Mouse (Mus musculus): Measurements from ENCODE around the gene Ptbp3.
A peak's percentile ranks its signal among the peaks of the same experiment; 100 is the strongest.

Ptbp3 gene

GRCm38 (mm10) chr4:59491097-59491496 lies 58.1 kb downstream of the Ptbp3 start:
- DNase-seq (ENCODE audit: low read depth), result no peak

DNA sequence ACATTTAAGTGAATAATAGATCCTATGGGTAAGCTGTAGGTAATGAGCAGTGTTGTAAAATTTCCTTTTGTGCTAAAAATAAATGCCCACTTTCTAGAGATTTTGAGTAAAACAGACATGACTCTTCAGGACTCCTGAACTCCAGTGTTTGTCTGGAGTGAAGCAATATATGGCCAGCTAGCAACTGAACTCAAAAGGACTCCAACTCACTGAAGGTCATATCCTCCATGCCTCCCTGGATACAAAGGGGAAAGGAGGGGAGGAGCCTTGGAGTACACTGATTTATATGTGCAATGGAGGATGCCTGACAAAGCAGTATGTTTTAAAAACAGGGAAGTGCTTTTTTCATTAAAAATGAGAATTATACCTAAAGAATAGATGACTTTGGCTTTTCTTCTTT lies 77.9 kb downstream of the Ptbp3 start:
- no peak for DNase-seq (ENCODE audit: low read depth)

GRCm38 (mm10) chr4:59465449-59465848 lies 83.7 kb downstream of the Ptbp3 start:
- DNase-seq (ENCODE audit: low read depth), result no peak

DNA sequence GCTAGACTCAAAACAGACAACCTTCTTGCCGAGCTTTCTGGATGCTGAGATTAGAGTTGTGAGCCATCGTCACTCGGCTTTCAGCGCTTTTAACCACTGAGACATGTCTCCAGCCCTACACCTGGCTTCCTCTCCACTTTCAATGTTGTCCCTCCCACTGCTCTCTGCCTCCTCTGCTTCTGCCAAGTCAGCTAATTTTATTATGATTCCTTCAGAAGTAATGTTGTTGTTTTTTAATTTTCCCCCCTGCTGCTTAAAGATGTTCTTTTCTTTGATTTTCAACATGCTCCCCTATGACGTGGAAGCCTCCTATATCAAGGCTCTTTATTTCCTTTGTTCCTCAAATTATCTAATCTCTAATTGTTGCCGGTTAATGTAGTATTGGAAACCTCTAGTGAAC lies 84.5 kb downstream of the Ptbp3 start:
- DNase-seq (ENCODE audit: low read depth), result no peak

GRCm38 (mm10) chr4:59462494-59462893 lies 86.7 kb downstream of the Ptbp3 start:
- no peak for DNase-seq (ENCODE audit: low read depth)

DNA sequence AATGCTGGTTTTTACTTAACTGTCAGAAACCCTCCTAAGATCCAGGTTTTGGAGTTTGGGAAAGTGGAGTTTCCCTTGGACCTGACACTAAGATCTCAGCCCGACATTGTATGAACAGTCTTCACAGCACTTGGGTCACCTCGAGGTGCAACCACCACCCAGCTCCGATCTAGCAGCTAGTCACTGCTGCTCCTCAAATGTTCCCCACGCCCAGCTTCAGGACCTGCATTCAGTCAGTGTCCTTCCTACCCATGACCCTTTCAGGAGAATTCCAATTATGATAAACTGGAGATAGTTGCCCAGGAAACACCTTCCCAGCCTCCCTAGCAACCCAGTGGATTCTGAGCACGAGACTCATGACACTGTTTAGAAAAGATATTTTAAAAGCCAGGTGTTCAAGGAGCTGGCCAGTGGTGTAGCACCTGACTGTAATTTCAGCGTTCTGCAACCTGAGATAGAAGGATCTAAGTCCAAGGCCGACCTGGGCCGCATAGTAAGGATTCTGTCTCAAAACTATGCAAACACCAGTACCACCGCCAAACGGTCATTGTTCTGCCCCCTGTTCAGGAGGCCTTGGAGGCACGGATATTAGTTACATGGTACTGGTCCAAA lies 87.9 kb downstream of the Ptbp3 start:
- no peak for DNase-seq (ENCODE audit: low read depth)

GRCm38 (mm10) chr4:59459216-59459955 lies 89.8 kb downstream of the Ptbp3 start:
- DNase-seq (ENCODE audit: low read depth), result no peak

DNA sequence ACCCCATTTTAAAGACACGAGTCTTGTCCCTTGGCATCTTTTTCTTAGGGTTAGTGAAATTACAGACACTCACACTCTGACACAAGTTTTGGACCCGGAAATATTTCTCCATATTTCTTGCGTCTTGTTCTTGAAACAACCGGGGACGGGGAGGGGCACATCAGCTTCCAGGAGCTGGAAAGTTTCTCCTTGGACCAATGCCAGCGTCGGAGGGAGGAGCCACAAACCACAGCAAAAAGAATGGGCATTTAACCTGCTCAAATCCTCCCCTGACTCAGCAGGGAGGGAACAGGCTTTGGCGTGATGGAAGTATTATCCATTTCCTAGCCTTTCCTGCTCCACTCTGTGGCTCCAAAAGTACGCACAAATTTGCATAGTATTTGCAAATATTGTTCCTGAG lies 91.2 kb downstream of the Ptbp3 start:
- DNase-seq (ENCODE audit: low read depth), result no peak

DNA sequence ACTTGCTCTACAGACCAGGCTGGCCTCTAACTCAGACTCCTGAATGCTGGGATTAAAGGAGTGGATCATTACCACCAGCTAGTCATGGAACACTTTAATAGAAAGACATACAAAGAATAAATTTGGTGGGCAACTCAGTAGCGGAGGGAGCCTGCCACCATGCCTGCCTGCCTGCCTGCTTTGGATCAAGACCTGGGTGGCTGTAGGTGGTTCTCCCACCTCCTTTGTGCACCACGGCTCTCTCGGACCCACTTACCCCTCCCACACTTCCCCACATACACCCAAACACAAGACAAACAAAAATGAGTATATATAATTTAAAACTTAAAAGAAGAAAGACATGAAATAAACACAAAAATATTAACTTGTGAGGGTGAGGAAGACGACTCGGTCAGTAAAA lies 92.1 kb downstream of the Ptbp3 start:
- DNase-seq (ENCODE audit: low read depth), result no peak

DNA sequence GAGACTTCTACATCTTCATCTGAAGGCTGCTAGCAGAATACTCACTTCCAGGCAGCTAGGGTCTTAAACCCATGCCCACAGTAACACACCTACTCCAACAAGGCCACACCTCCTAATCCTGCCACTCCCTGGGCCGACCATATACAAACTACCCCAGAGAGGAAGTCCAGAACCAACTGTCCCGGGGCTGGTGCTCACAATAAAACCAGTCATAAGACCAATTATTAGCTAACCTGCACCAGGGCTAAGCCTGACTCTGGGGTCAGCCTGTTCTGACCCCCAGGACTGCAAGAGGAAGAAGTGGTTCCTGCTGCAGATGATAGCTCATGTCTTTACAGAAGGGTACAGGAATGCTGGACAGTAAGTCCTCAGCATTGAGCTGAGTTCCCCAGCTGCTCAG lies 93.7 kb downstream of the Ptbp3 start:
- DNase-seq (ENCODE audit: low read depth), result no peak

- no peak for DNase-seq (ENCODE audit: low read depth)
These were observed 95.1 kb downstream of the Ptbp3 start for GRCm38 (mm10) chr4:59454046-59454445.

- no peak for DNase-seq (ENCODE audit: low read depth)
These were observed 96.6 kb downstream of the Ptbp3 start for GRCm38 (mm10) chr4:59452503-59452933.

- DNase-seq (ENCODE audit: low read depth), result no peak
These were observed 98.3 kb downstream of the Ptbp3 start for GRCm38 (mm10) chr4:59450906-59451305.

GRCm38 (mm10) chr4:59450234-59450854 lies 98.8 kb downstream of the Ptbp3 start:
- no peak for DNase-seq (ENCODE audit: low read depth)

DNA sequence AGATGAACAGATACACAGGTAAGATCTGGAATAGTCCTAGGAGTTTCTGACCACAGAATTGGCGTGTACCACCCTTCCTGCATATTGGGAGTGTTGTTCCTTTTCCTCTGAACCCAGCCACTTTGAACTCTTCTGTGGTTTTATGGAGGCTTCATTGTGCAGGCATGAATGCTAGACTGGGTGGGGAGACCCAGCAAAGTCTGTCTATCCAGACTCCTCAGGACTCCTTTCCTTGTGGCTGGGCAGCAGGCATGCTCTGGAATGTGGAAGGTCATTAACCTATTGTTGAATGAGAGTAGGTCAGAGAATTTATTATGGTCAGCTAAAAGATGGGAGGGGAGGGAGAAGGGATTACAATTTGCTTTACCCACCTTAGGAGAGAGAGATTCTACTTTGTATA lies 101.9 kb downstream of the Ptbp3 start:
- DNase-seq (ENCODE audit: low read depth), result no peak

DNA sequence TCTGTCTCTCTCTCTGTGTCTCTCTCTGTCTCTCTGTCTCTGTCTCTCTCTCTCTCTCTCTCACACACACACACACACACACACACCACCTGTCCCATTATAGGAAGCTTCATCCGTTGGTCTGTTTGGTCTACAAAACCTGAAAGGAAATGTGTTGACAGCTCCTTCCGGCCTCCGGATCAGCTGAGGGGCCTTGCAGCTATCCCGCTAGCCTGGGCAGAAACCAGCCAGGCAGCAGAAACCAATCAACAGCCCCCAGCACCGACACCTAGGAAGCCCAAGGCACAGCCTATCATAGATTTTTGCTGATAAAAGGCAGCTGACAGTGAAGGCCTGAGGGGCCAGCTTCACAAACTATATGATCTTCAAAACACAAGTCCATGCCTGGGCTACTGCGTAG lies 103.6 kb downstream of the Ptbp3 start:
- DNase-seq (ENCODE audit: low read depth), result no peak

DNA sequence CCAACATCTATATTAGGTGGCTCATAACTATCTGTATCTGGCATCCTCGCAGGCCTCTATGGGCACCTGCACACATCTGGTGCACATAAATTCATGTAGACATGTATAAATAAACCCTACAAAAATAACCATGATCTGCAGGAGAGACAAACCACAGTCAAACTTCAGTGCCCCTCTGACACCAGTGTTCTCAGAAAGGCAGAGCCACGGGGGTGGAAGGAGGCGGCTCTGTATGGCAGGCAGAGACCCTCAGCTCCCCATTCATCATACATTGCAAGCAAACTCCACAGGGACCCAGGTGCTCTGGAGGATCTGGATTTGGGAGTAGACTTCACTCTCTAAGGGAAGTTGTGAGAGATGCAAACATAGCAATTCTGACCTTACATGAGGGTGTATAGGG lies 104.2 kb downstream of the Ptbp3 start:
- DNase-seq (ENCODE audit: low read depth), result no peak

- DNase-seq (ENCODE audit: low read depth), result no peak
These were observed 105.1 kb downstream of the Ptbp3 start for GRCm38 (mm10) chr4:59444085-59444484.

DNA sequence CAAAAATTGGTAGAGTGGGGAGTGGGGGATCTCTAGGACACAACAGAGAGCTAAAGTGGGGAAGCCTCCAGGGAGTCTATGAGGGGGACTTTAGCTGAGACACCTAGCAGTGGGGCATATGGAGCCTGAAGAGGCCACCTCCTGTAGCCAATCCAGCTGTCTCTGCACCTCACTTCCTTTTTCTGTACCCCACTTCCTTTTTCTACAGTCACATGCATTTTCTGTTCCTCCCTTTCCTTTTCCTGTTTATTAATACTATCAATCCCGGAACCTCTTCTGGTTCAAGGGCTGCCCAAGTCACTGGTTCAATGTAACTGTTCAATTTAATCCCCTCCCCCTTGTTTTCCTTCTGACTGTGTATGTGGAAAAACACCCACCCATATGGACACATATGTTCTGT lies 107.9 kb downstream of the Ptbp3 start:
- DNase-seq (ENCODE audit: low read depth), result no peak

GRCm38 (mm10) chr4:59439960-59440359 lies 109.2 kb downstream of the Ptbp3 start:
- DNase-seq (ENCODE audit: low read depth), result no peak

GRCm38 (mm10) chr4:59439041-59439440 lies 110.1 kb downstream of the Ptbp3 start:
- DNase-seq (ENCODE audit: low read depth), result no peak

DNA sequence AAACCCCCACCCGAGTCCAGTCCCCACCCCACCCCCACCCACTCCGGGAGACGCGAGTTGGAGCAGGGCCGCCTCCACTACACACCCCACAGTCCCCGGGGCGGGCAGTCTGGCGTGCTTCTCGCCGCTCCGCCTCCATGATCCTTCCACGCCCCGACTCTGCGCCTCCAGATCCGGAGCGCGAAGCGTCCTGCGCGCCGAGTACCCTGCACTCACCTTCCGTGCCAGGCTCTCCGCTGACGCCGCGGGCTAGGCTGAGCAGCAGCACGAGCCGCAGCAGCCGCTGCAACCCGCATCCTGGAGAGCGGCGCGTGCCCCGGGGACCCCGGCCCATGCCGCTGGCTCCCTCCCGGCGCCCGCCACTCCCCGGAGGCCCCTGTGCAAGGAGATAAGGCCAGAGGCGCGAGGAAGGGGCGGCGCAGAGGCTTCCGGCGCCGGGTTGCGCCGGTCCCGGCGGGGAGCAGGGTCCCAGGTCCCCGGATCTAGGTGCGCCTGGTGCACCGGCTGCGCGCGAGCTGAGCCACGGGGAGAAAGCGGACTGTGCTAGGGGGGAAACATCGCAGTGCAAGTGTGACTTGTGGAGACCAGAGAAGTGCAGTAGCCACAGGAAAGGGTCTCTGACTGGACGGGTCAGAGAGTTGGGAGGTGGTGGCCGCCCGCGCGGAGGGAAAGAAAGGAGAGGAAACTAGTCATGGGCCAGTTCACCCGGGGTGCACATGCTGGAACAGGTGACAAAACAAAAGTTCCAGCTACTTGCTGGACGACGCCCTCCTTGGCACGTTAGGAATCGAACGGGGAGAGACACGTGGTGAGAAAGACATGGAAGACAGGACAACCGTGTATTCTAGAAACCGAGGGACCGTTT lies 110.9 kb downstream of the Ptbp3 start, which contains the start of gene Susd1:
Susd1 (minus strand) TSS at position 644 of the 865 bp plus-strand sequence.
- DNase-seq (ENCODE audit: low read depth), result peak; percentile 52
